Mouse (Mus musculus): ENCODE data around the gene Gclm.

The Gclm gene

GRCm38 (mm10) chr3:122292300-122293222 lies 47.2 kb downstream of the Gclm start:
- peak; percentile 92 to 97 for DNase-seq (ENCODE audit: low spot score in 2 of 2)

- no peak for DNase-seq (ENCODE audit: low spot score in 2 of 2)
Measured at GRCm38 (mm10) chr3:122293223-122293953, 48.0 kb downstream of the Gclm start.

GRCm38 (mm10) chr3:122293954-122294850 lies 48.8 kb downstream of the Gclm start, which contains the start of gene Bcar3:
Gene Bcar3 (plus strand): TSS chr3:122294136.
- DNase-seq (ENCODE audit: low spot score in 2 of 2) = peak; percentile 92 to 93

DNA sequence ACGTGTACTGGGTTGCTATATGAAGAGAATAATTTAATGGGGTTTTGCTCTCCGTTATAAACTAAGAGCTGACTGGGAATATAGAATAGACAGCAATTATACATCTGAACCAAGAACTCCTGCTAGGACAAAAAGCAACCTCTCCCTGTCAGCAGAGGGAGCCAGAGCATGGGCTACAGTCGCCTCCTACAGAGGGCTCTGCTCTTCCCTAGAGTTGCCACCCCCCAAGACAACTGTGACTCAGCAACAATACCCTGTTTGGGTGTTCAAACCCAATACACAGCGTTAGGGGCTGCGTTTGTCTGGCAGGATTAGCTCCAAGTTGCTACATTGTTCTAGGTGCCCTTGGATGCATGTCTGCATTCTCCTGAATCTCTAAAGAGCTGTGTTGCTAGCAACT lies 50.2 kb downstream of the Gclm start:
- no peak for DNase-seq (ENCODE audit: low spot score in 2 of 2)

DNA sequence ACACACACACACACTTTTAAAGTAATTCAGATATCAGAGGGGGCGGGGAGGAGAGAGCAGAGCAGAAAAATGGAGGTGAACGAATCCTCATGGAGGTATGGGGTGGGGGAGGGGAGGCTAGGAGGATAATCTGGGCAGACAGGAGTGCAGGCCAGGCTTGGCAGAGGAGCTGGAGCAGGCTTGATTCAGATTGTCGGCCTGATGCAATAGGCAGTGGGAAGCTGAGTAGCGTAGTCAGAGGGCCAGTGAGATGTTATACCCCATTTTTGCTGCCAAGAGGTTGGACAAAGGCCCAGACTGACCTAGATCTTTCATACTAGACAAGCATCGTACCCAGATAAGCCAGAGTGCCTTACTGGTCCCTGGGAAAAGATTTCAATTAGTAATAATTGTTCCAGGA lies 51.6 kb downstream of the Gclm start:
- DNase-seq (ENCODE audit: low spot score in 2 of 2) = no peak

DNA sequence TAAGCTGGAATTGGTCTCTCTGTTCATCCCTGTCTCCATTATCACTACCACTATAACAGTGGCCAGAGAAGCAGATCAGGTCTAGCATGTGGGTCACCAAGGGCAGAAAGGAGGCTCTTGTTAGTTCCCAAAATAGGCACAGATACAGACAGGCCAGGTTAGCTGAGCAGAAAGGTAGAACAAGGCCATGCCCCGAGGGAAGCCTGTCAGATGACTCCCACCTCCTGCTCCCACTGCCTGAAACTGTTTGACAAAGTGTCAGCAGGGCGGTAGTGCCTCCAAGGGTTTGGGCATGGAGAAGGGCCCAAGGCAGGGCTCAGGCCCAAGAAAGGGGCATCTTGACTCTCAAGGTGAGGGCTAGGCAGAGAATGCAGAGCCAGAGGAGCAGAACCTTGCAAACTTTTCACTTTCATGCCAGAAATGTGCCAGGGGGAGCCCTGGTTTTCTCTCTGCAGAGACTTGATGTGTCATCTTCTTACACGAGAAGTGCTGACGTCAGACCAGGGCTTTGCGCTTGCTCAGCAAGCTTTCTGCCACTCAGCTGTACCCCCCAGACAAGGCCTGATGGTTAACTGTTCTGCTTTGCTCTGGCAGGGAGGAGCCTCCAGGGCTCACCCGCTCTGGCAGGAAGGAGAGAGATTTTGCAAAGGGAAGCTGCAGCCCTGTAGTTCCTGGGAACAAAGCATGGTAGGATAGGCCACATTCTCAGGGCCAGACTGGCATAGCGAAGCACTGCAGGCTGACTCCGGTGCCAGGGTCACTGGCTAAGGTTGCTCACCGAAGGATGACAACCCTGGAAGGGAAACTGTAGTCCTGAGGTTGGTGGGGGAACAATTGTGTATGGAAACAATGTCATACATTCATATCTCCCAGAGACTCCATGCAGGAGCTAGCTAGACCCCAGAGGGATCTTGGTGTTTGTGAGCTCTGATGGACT lies 55.9 kb downstream of the Gclm start:
- peak; percentile 48 to 53 for DNase-seq (ENCODE audit: low spot score in 2 of 2)

DNA sequence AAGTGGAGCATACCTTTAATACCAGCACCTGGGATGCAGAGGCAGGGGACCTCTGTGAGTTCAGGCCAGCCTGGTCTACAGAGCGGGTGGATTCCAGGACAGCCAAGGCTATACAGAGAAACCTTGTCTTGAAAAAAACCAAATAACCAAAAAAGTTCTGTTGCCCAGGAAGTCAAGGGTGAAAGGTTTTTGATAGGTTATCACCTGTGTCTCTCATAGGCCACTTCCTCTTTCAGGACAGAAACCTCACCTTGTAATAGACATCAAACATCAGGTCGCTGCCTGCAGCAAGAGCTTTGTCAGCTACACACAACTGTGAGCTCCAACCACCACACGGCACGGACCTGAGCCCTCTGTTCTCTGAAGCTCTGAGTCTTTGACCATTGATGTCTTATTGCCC lies 59.2 kb downstream of the Gclm start:
- no peak for DNase-seq (ENCODE audit: low spot score in 2 of 2)

- no peak for DNase-seq (ENCODE audit: low spot score in 2 of 2)
Measured at GRCm38 (mm10) chr3:122307894-122308671, 62.7 kb downstream of the Gclm start.

GRCm38 (mm10) chr3:122308981-122309380 lies 63.6 kb downstream of the Gclm start:
- no peak for DNase-seq (ENCODE audit: low spot score in 2 of 2)

GRCm38 (mm10) chr3:122312078-122312477 lies 66.7 kb downstream of the Gclm start:
- peak; percentile 41 to 73 for DNase-seq (ENCODE audit: low spot score in 2 of 2)

DNA sequence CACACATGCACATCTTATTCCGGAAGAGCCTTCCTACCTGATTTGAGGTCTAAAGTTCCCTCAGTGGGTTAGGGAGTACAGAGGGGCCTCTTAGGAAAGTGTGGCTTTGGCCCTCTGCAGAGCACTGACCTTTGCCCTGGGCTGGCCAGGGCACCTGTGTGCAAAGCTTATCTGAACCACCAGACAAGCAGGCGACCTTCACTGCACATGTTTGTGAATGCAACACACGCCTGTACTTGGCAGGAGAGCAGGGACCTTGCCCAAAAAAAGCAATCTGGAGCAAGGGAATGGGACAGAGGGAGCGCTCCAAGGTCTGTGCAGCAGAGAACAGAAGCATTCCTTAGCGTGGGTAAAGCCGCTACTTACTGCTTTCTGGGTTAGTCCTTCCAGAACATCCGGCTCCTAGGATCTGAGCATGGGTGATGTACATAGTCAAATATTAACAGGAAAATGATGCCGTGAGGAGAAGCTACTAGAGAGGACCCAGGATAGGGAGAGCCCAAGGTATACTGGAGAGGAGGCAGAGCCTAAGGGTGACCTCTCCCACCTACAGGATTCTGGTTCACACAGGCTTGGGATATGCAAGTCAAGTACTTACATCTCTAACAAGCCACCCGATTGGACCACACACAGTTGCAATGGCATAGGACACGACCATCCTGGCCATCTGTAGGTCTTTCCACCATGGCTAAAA lies 67.7 kb downstream of the Gclm start:
- DNase-seq (ENCODE audit: low spot score in 2 of 2) = no peak

DNA sequence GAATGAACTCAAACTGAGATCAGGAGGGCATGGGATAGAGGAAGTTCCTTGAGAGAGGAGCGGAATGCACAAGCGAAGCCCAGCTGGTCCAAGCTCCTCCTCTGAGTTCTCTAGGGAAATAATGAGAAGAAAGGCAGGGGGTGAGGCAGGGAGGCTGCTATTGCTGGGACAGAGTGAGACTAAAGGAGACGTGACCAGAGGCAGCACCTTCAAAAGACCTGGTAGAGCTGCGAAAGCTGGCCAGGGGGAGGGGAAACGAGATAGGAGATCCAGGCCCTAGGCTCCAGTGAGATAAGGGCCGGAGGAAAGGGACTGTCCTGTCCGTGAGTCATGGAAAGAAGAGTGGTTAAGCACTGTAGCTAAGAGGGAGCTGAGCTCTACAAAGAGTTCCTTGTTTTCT lies 68.6 kb downstream of the Gclm start:
- no peak for DNase-seq (ENCODE audit: low spot score in 2 of 2)

GRCm38 (mm10) chr3:122316621-122317020 lies 71.3 kb downstream of the Gclm start:
- no peak for DNase-seq (ENCODE audit: low spot score in 2 of 2)

DNA sequence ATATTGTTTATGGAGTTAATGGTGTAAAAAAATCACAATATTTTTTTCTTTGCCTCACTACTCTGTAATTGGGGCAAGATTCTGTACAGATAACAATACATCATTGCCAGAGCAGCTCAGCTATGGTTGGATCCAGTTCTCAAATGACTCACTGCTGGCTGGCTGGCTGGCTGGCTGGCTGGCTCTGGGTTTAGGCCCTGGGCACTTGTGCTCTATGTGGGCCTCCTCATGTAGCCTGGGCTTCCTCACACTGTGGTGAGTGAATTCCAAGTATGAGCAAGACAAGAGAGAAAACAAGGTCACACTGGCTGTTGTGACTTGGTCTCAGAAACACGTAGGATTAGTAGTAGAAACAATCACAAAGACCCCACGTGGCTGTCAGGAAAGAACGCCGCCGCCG lies 72.0 kb downstream of the Gclm start:
- no peak for DNase-seq (ENCODE audit: low spot score in 2 of 2)

Data from heart, adult 9 months (tissue).